Mouse (Mus musculus) forebrain, postnatal 0 days (tissue): ENCODE measurements around the gene Dnm3. TPM values are rescaled to one million over a fixed set of nuclear protein-coding genes. Genes with fewer than 3 reads are reported as not detected.

Experiments used
- ATAC-seq: fragments of 200-750 bp; cut with Nextera tagmentation; 2 replicates; pipeline ENCODE4 v1.8.0; 2017; ENCODE audit warnings: mild to moderate bottlenecking, moderate library complexity
- DNase-seq: peaks from one replicate; pipeline ENCODE4 v3.0.0-alpha.2; 2015
- H3K27ac ChIP-seq: fragments of 300-500 bp; sonication (generic); 2 replicates; pipeline ENCODE4 v1.5.1; 2014; ENCODE audit warnings: low read depth, mild to moderate bottlenecking, antibody characterized with exemption, low read length, moderate library complexity, mixed read lengths
- H3K27me3 ChIP-seq: fragments of 300-500 bp; sonication (generic); 2 replicates; pipeline ENCODE4 v1.6.1; 2014; ENCODE audit warnings: mild to moderate bottlenecking, low read length, mixed read lengths; ENCODE audit not compliant: insufficient read depth
- H3K36me3 ChIP-seq: fragments of 300-500 bp; sonication (generic); 2 replicates; pipeline ENCODE4 v1.6.1; 2014; ENCODE audit warnings: mild to moderate bottlenecking, moderate library complexity; ENCODE audit not compliant: insufficient read depth
- H3K4me1 ChIP-seq: fragments of 300-500 bp; sonication (generic); 2 replicates; pipeline ENCODE4 v1.6.1; 2014; ENCODE audit warnings: antibody characterized with exemption; ENCODE audit not compliant: insufficient read depth
- H3K4me2 ChIP-seq: fragments of 300-500 bp; sonication (generic); 2 replicates; pipeline ENCODE4 v1.6.1; 2014; ENCODE audit warnings: low read depth, mild to moderate bottlenecking, moderate library complexity
- H3K4me3 ChIP-seq: fragments of 300-500 bp; sonication (generic); 2 replicates; pipeline ENCODE4 v1.5.1; 2014; ENCODE audit warnings: low read depth, low read length, mixed read lengths
- H3K9ac ChIP-seq: fragments of 300-500 bp; sonication (generic); 2 replicates; pipeline ENCODE4 v1.6.1; 2014; ENCODE audit warnings: mild to moderate bottlenecking
- H3K9me3 ChIP-seq: fragments of 300-500 bp; sonication (generic); 2 replicates; pipeline ENCODE4 v1.6.1; 2016; ENCODE audit warnings: low read length
- CTCF ChIP-seq: sonication (generic); IDR thresholded peaks from 2 replicates; pipeline ENCODE4 v1.5.1; 2016; ENCODE audit warnings: antibody characterized with exemption, control low read depth, low read depth
- WGBS: fragments of 180-500 bp; shearing (Covaris S2); extraction: QIAGEN DNeasy Blood & Tissue Kit; methylation state at CpG from one replicate; pipeline ENCODE4 v1.1.7; 2014; 5-methylcytosine and 5-hydroxymethylcytosine counted together
- polyA plus RNA-seq: library from polyadenylated mRNA; unstranded; fragments of >200 nt; fragmentation: Nextera tagmentation; extraction: Ambion mirVana; gene quantifications from 2 replicates; pipeline ENCODE4 v1.2.1, GENCODE M21; 2015
- total RNA-seq: library from RNA; depleted of rRNA; stranded (reverse); fragments of >200 nt; gene quantifications from 2 replicates; pipeline ENCODE4 v1.2.3, GENCODE M21; 2014

The Dnm3 gene
- total and polyA plus RNA-seq, 2 experiments from 2014 or later, result 45.3 to 74.4 TPM

DNA sequence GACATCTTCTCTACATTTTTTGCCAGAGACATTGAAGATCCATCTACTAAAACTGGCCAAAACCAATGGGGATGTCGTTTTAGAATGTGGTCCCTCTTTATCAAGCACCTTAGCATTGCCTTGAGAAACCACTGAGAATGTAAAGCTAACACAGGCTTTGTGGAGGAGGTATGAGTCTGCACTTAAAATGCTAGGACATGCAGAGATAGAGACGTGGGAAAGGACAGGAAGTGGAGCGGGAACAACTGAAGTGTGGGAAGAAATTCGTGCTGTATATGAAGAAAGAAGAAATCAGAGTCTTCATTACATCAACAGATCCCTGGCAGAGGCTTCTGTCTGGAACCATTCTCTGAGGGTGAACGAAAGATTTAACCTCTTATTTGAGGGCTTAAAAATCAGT, 121.4 kb downstream of the Dnm3 start:
- Histone ChIP-seq H3K9ac (no peak overlapping the region), H3K9me3 (no peaks in the 10 kb centered on the region), H3K27me3 (no peaks in the 10 kb centered on the region), H3K4me1 (no peaks in the 10 kb centered on the region), H3K27ac (no peak overlapping the region), H3K4me3 (no peak overlapping the region), H3K4me2 (no peak overlapping the region), H3K36me3 (no peaks in the 10 kb centered on the region; the same call in 1 of the 2 replicates)
- WGBS, result 77% methylated on average over 5 of the region's 5 CpGs
- no peak for DNase-seq
- no peak for TF ChIP-seq CTCF
- ATAC-seq, result no peak

DNA sequence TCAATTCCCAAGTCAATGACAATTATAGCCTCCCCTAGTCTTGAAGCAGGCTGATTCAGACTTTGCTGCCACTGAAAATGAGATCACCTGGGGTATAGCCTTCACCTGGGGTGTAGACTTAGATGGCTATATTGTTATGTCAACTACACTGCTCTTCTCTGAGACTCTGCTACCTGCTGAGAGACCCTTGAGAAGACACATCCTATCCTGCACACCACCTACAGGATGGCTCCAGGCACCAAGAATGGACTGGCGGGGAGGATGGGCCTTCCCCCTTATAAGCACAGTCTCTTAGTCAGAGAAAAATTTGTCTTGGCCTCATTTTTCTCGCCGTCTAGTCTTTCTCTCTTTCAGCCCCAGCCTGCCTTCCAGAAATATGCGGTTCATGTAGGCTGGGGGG, 123.1 kb downstream of the Dnm3 start:
- TF ChIP-seq CTCF, result no peak
- H3K9ac ChIP-seq, result no peak overlapping the region
- H3K36me3 ChIP-seq, result no peaks in the 10 kb centered on the region; the same call in 1 of the 2 replicates
- H3K4me2 ChIP-seq, result no peak overlapping the region
- no peak overlapping the region for H3K27ac ChIP-seq
- no peaks in the 10 kb centered on the region for H3K9me3 ChIP-seq
- no peak for DNase-seq
- no peaks in the 10 kb centered on the region for H3K4me1 ChIP-seq
- ATAC-seq, result no peak
- no peak overlapping the region for H3K4me3 ChIP-seq
- H3K27me3 ChIP-seq, result no peaks in the 10 kb centered on the region
- 82% methylated on average over 4 of the region's 4 CpGs for WGBS

DNA sequence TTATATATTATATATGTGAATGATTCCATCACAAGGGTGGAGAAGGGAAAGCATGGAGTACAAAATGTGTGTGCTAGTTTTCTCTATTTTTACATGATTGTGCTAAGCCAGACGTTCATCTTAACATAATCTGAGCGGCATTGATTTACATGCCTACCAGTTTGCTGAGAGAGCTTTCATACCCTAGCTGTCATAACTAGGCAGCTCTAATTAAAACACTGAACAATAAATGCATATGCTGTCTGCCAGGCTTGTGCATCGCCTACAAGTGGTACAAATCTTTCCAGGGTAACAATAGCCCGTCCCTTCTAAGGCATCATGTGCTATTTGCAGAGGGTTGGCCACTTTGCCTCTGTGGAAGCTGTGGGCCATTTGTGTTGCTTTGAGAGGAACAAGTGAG, 124.0 kb downstream of the Dnm3 start:
- WGBS, result 54% methylated on average over 4 of the region's 4 CpGs
- no peaks in the 10 kb centered on the region for H3K27me3 ChIP-seq
- no peak for TF ChIP-seq CTCF
- H3K9me3 ChIP-seq, result no peaks in the 10 kb centered on the region
- no peak overlapping the region for H3K4me3 ChIP-seq
- H3K36me3 ChIP-seq, result no peaks in the 10 kb centered on the region; the same call in 1 of the 2 replicates
- no peak overlapping the region for H3K4me2 ChIP-seq
- DNase-seq, result peak; percentile 37
- no peaks in the 10 kb centered on the region for H3K4me1 ChIP-seq
- no peak overlapping the region for H3K9ac ChIP-seq
- ATAC-seq, result peak; percentile 86
- peak overlapping the region; percentile 29; the same call in 1 of the 2 replicates for H3K27ac ChIP-seq

DNA sequence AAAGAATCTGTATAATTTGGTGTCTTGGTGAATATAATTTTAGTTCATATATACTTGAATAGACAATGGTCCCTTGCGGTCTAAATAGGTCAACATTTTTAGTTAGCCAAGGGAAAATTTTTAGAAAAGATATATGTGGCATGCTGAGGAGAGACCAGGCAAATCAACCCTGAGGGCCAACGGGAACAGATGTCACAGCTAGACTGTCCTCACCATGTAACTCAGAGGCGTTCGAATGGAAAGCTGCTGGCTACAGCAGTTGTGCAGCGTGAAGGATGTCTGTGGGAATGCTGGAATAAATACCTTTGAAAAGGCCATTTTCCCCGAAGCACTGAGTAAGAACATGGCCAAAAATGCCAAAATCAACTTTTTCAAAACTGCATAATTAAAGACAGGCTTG, 128.5 kb downstream of the Dnm3 start:
- ATAC-seq (no peak), DNase-seq (no peak)
- Histone ChIP-seq H3K36me3 (no peaks in the 10 kb centered on the region; the same call in 1 of the 2 replicates), H3K9ac (no peak overlapping the region), H3K4me2 (no peak overlapping the region), H3K27ac (no peak overlapping the region), H3K4me1 (no peaks in the 10 kb centered on the region), H3K9me3 (no peaks in the 10 kb centered on the region), H3K4me3 (no peak overlapping the region), H3K27me3 (no peaks in the 10 kb centered on the region)
- TF ChIP-seq CTCF, result no peak
- 79% methylated on average over 6 of the region's 6 CpGs for whole genome bisulfite sequencing

DNA sequence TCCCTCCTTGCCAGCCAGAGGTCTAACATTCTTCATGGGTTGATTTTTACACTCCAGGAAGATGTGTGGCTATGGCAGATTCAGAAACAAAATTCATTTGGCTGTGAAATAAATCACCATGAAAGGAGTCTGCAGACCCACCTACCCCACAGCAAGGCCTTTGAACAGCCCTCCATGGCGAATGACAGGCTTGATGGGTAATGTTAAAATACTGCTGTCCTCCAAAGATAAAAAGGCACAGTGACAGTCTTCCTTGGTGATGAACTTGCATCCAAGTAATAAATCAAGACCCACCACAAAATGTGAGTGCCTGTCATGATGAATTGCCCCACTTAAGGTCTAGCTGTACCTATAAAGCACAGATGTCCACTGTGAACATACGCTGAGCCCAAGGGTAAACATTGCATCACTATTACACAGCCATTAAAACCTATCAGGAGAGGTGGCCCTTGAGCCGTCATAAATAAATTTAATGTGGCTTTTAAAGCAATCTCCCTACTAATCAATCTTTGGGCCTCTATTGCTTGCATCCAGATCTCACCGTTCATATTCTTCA, 131.3 kb downstream of the Dnm3 start:
- ATAC-seq (no peak), DNase-seq (no peak)
- no peak overlapping the region for H3K4me2 ChIP-seq
- no peak overlapping the region for H3K27ac ChIP-seq
- H3K9ac ChIP-seq, result no peak overlapping the region
- TF ChIP-seq CTCF, result no peak
- H3K36me3 ChIP-seq, result no peaks in the 10 kb centered on the region; the same call in 1 of the 2 replicates
- H3K4me3 ChIP-seq, result no peak overlapping the region
- no peaks in the 10 kb centered on the region for H3K27me3 ChIP-seq
- WGBS, result 92% methylated on average over 4 of the region's 4 CpGs
- no peaks in the 10 kb centered on the region for H3K4me1 ChIP-seq
- no peaks in the 10 kb centered on the region for H3K9me3 ChIP-seq

DNA sequence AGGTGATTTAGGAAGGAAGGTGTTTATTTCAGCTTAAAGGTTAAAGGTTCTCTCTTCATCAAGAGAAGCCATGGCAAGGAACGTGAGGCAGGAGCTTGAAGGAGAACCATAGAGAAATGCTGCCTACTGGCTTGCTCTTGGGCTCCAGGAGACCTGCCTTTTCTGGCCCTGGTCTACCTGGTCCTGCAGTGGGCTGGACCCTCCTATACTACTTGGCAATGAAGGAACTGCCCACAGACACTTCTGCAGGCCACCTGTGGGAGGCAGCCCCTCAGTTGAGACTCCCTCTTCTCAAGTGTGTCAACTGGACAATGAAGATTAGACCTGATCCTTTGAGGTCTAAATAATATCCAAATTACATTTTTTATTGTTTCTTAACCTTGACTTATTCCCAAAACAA, 140.7 kb downstream of the Dnm3 start:
- no peak for DNase-seq
- no peak for TF ChIP-seq CTCF
- no peak overlapping the region for H3K4me2 ChIP-seq
- H3K27ac ChIP-seq, result no peak overlapping the region
- WGBS, result 88% methylated on average over 1 of the region's 1 CpGs
- H3K9ac ChIP-seq, result no peak overlapping the region
- H3K4me1 ChIP-seq, result no peaks in the 10 kb centered on the region
- no peaks in the 10 kb centered on the region for H3K9me3 ChIP-seq
- no peaks in the 10 kb centered on the region for H3K27me3 ChIP-seq
- no peak overlapping the region for H3K4me3 ChIP-seq
- ATAC-seq, result no peak
- H3K36me3 ChIP-seq, result no peaks in the 10 kb centered on the region

DNA sequence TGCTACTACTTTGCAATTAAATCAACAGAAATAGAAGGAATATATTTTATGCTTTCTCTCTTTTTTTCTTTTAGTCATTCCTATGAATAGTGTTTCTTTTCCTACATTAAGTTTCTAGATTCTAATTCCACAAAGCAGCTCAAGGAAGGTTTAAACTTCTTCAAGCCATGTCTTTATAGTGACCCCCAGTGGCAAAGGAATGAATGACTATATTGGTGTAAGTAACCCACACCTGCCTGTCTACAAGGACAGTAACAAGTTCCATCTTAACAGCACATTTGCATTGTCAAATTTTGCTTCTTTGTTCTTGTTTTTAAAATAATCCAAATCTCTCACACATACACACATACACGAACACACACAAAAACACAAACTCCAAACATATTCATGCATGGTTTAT, 141.2 kb downstream of the Dnm3 start:
- H3K9ac ChIP-seq, result no peak overlapping the region
- WGBS, result 27% methylated on average over 1 of the region's 1 CpGs
- no peaks in the 10 kb centered on the region for H3K27me3 ChIP-seq
- no peak overlapping the region for H3K27ac ChIP-seq
- no peak overlapping the region for H3K4me2 ChIP-seq
- H3K4me3 ChIP-seq, result no peak overlapping the region
- peak; percentile 74; the same call in 1 of the 2 replicates for ATAC-seq
- no peaks in the 10 kb centered on the region for H3K9me3 ChIP-seq
- no peaks in the 10 kb centered on the region for H3K4me1 ChIP-seq
- DNase-seq, result peak; percentile 68
- TF ChIP-seq CTCF, result peak; percentile 78
- H3K36me3 ChIP-seq, result no peaks in the 10 kb centered on the region
